Mouse (Mus musculus): ENCODE data around the gene Itpkb.

DNA sequence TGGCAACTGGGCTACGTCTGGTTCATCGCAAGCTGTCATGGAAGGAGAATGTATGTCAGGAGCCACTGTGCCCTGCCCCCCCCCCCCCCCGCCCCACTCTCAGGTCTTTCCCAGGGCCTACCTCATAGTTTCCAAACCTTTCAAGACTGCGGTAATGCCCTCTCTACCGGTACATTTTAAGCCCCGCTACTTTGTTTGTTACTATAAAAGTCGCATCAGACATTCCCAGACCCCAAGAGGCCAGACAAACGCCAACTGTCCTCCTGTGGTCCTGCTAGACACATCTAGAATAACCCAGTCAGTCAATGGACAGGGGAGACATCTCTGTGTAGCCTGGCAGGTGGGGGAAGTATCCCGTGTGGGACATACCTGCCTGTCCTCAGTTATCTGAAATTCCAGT is 28.2 kb downstream of the Itpkb start:
- no peak for TF ChIP-seq POLR2A (IDR thresholded peaks at IDR 0.05; ENCODE audit: borderline replicate concordance, control insufficient read depth, low read depth, low read length)
- TF ChIP-seq CTCF (IDR thresholded peaks at IDR 0.05; ENCODE audit: control insufficient read depth, insufficient read depth, low read length): no peak
